Mouse (Mus musculus) thymus, postnatal 14 days (tissue): Measurements from ENCODE around the gene Pcgf1.

Source experiments
- DNase-seq: peaks from one replicate; pipeline ENCODE4 v3.0.0; 2021

Pcgf1 gene

GRCm38 (mm10) chr6:83127419-83127818 is 49.8 kb downstream of the Pcgf1 start:
- DNase-seq: no peak
